Mouse (Mus musculus) liver, embryonic 16.5 days (tissue): ENCODE data around the gene Vps35l. TPM values are rescaled to one million over a fixed set of nuclear protein-coding genes. Genes with fewer than 3 reads are reported as not detected.

Source experiments
- ATAC-seq: fragments of 200-750 bp; cut with Nextera tagmentation; 2 replicates; pipeline ENCODE4 v1.8.0; 2017; ENCODE audit warnings: low read depth, mild to moderate bottlenecking, moderate number of reproducible peaks, moderate library complexity
- H3K27ac ChIP-seq: fragments of 300-500 bp; sonication (generic); 2 replicates; pipeline ENCODE4 v1.5.1; 2014; ENCODE audit warnings: mild to moderate bottlenecking, low read length
- H3K27me3 ChIP-seq: fragments of 300-500 bp; sonication (generic); 2 replicates; pipeline ENCODE4 v1.6.1; 2014; ENCODE audit warnings: low read depth, low read length, mixed read lengths; ENCODE audit not compliant: control insufficient read depth, insufficient read depth
- H3K36me3 ChIP-seq: fragments of 300-500 bp; sonication (generic); 2 replicates; pipeline ENCODE4 v1.6.1; 2014; ENCODE audit warnings: mild to moderate bottlenecking; ENCODE audit not compliant: control insufficient read depth, insufficient read depth
- H3K4me1 ChIP-seq: fragments of 300-500 bp; sonication (generic); 2 replicates; pipeline ENCODE4 v1.6.1; 2014; ENCODE audit warnings: low read depth, low read length, mixed read lengths; ENCODE audit not compliant: control insufficient read depth
- H3K4me2 ChIP-seq: fragments of 300-500 bp; sonication (generic); 2 replicates; pipeline ENCODE4 v1.6.1; 2014; ENCODE audit warnings: low read depth, low read length, mixed read lengths
- H3K4me3 ChIP-seq: fragments of 300-500 bp; sonication (generic); 2 replicates; pipeline ENCODE4 v1.5.1; 2014; ENCODE audit warnings: low read depth, mild to moderate bottlenecking, low read length
- H3K9ac ChIP-seq: fragments of 300-500 bp; sonication (generic); 2 replicates; pipeline ENCODE4 v1.6.1; 2014; ENCODE audit warnings: low read depth, low read length
- H3K9me3 ChIP-seq: fragments of 300-500 bp; sonication (generic); replicated peaks from 2 replicates; pipeline ENCODE4 v1.6.1; 2016; ENCODE audit warnings: low read length; ENCODE audit not compliant: control insufficient read depth
- WGBS: fragments of 180-500 bp; shearing (Covaris S2); extraction: QIAGEN DNeasy Blood & Tissue Kit; methylation state at CpG from one replicate; pipeline ENCODE4 v1.1.7; 2014; ENCODE audit not compliant: insufficient replicate concordance; 5-methylcytosine and 5-hydroxymethylcytosine counted together
- polyA plus RNA-seq: library from polyadenylated mRNA; unstranded; fragments of >200 nt; fragmentation: Nextera tagmentation; extraction: Ambion mirVana; gene quantifications from 2 replicates; pipeline ENCODE4 v1.2.1, GENCODE M21; 2015

Vps35l gene
- polyA plus RNA-seq, 1 experiment from 2014 or later = 31.3 TPM

- no peak overlapping the region for H3K9ac ChIP-seq
- 73% methylated on average over 4 of the region's 4 CpGs for WGBS
- no peak for ATAC-seq
- H3K27ac ChIP-seq = no peak overlapping the region
- H3K27me3 ChIP-seq = no peaks in the 10 kb centered on the region
- H3K36me3 ChIP-seq = peaks cover 3% of the 10 kb centered on the region
- H3K4me2 ChIP-seq = no peak overlapping the region
- peaks cover 18% of the 10 kb centered on the region for H3K4me1 ChIP-seq
- no peaks in the 10 kb centered on the region for H3K9me3 ChIP-seq
- H3K4me3 ChIP-seq = no peak overlapping the region
Observed at GRCm38 (mm10) chr7:118852611-118853010, 112.6 kb downstream of the Vps35l start.

GRCm38 (mm10) chr7:118854606-118855005 is 114.6 kb downstream of the Vps35l start:
- Histone ChIP-seq H3K4me1 (peaks cover 18% of the 10 kb centered on the region), H3K27ac (no peak overlapping the region), H3K4me3 (peak overlapping the region; percentile 90), H3K36me3 (peaks cover 3% of the 10 kb centered on the region), H3K9me3 (no peaks in the 10 kb centered on the region), H3K27me3 (no peaks in the 10 kb centered on the region), H3K4me2 (peak overlapping the region; percentile 88), H3K9ac (peak overlapping the region; percentile 64)
- ATAC-seq = no peak
- WGBS = 7% methylated on average over 3 of the region's 3 CpGs

GRCm38 (mm10) chr7:118855171-118855876 is 115.3 kb downstream of the Vps35l start, which contains the start of gene Iqck:
Gene Iqck, plus strand, starts transcription at chr7:118855752.
- Histone ChIP-seq H3K27ac (peak within 1 kb of the TSS; percentile 33; the same call in 1 of the 2 replicates), H3K9me3 (no peaks in the 10 kb centered on the region), H3K36me3 (peaks cover 3% of the 10 kb centered on the region), H3K4me3 (peak within 1 kb of the TSS; percentile 90), H3K9ac (peak within 1 kb of the TSS; percentile 64), H3K4me2 (peak within 1 kb of the TSS; percentile 88), H3K4me1 (peaks cover 12% of the 10 kb centered on the region), H3K27me3 (no peaks in the 10 kb centered on the region)
- WGBS = under 1% methylated on average over 57 of the region's 57 CpGs
- peak; percentile 92 for ATAC-seq

GRCm38 (mm10) chr7:118855877-118856304 is 115.9 kb downstream of the Vps35l start, which contains the start of gene Knop1:
Gene Knop1, minus strand, starts transcription at chr7:118856254.
- H3K9me3 ChIP-seq = no peaks in the 10 kb centered on the region
- peak within 1 kb of the TSS; percentile 64 for H3K9ac ChIP-seq
- ATAC-seq = peak; percentile 73
- H3K27me3 ChIP-seq = no peaks in the 10 kb centered on the region
- peak within 1 kb of the TSS; percentile 90 for H3K4me3 ChIP-seq
- peak within 1 kb of the TSS; percentile 88 for H3K4me2 ChIP-seq
- under 1% methylated on average over 46 of the region's 46 CpGs for WGBS
- H3K4me1 ChIP-seq = peaks cover 11% of the 10 kb centered on the region
- H3K27ac ChIP-seq = peak within 1 kb of the TSS; percentile 33; the same call in 1 of the 2 replicates
- H3K36me3 ChIP-seq = peaks cover 3% of the 10 kb centered on the region

GRCm38 (mm10) chr7:118858640-118859039 is 118.6 kb downstream of the Vps35l start:
- Histone ChIP-seq H3K9ac (no peak overlapping the region), H3K36me3 (no peaks in the 10 kb centered on the region), H3K4me1 (peaks cover 11% of the 10 kb centered on the region), H3K27me3 (no peaks in the 10 kb centered on the region), H3K4me3 (no peak overlapping the region), H3K4me2 (no peak overlapping the region), H3K9me3 (no peaks in the 10 kb centered on the region), H3K27ac (no peak overlapping the region)
- ATAC-seq = no peak
- WGBS = 59% methylated on average over 1 of the region's 1 CpGs

- no peaks in the 10 kb centered on the region for H3K27me3 ChIP-seq
- ATAC-seq = no peak
- no peak overlapping the region for H3K27ac ChIP-seq
- 43% methylated on average over 2 of the region's 2 CpGs for WGBS
- no peaks in the 10 kb centered on the region for H3K9me3 ChIP-seq
- H3K4me2 ChIP-seq = no peak overlapping the region
- no peak overlapping the region for H3K9ac ChIP-seq
- no peaks in the 10 kb centered on the region for H3K36me3 ChIP-seq
- no peaks in the 10 kb centered on the region for H3K4me1 ChIP-seq
- H3K4me3 ChIP-seq = no peak overlapping the region
Observed at GRCm38 (mm10) chr7:118865362-118865761, 125.3 kb downstream of the Vps35l start.

- 65% methylated on average over 3 of the region's 3 CpGs for WGBS
- Histone ChIP-seq H3K36me3 (no peaks in the 10 kb centered on the region), H3K4me2 (no peak overlapping the region), H3K4me3 (no peak overlapping the region), H3K9ac (no peak overlapping the region), H3K9me3 (no peaks in the 10 kb centered on the region), H3K27ac (no peak overlapping the region), H3K27me3 (no peaks in the 10 kb centered on the region), H3K4me1 (no peaks in the 10 kb centered on the region)
- no peak for ATAC-seq
Observed at GRCm38 (mm10) chr7:118879466-118880029, 139.5 kb downstream of the Vps35l start.

- Histone ChIP-seq H3K4me1 (no peaks in the 10 kb centered on the region), H3K36me3 (no peaks in the 10 kb centered on the region), H3K4me3 (no peak overlapping the region), H3K4me2 (no peak overlapping the region), H3K9ac (no peak overlapping the region), H3K9me3 (no peaks in the 10 kb centered on the region), H3K27me3 (no peaks in the 10 kb centered on the region), H3K27ac (no peak overlapping the region)
- ATAC-seq = no peak
- WGBS = 50% methylated on average over 4 of the region's 4 CpGs
Observed at GRCm38 (mm10) chr7:118883957-118884356, 143.9 kb downstream of the Vps35l start.

GRCm38 (mm10) chr7:118884969-118885368 is 144.9 kb downstream of the Vps35l start:
- no peak for ATAC-seq
- no peak overlapping the region for H3K4me2 ChIP-seq
- no peak overlapping the region for H3K9ac ChIP-seq
- no peaks in the 10 kb centered on the region for H3K36me3 ChIP-seq
- H3K4me1 ChIP-seq = no peaks in the 10 kb centered on the region
- H3K4me3 ChIP-seq = no peak overlapping the region
- no peaks in the 10 kb centered on the region for H3K9me3 ChIP-seq
- H3K27me3 ChIP-seq = no peaks in the 10 kb centered on the region
- H3K27ac ChIP-seq = no peak overlapping the region
- 55% methylated on average over 4 of the region's 4 CpGs for WGBS
